Mouse (Mus musculus): ENCODE results near the gene Plgrkt.

The Plgrkt gene

GRCm38 (mm10) chr19:29383368-29383767 lies 16.2 kb upstream of the Plgrkt start:
- no peak for DNase-seq (ENCODE audit: inconsistent age in 2 of 2, low spot score in 1 of 2)

GRCm38 (mm10) chr19:29379839-29380603 lies 12.8 kb upstream of the Plgrkt start:
- DNase-seq (ENCODE audit: inconsistent age in 2 of 2, low spot score in 1 of 2), result no peak

- DNase-seq (ENCODE audit: inconsistent age in 2 of 2, low spot score in 1 of 2), result no peak
These were observed 9.2 kb upstream of the Plgrkt start for GRCm38 (mm10) chr19:29376382-29376781.

GRCm38 (mm10) chr19:29374947-29375346 lies 7.8 kb upstream of the Plgrkt start:
- no peak for DNase-seq (ENCODE audit: inconsistent age in 2 of 2, low spot score in 1 of 2)

- no peak for DNase-seq (ENCODE audit: inconsistent age in 2 of 2, low spot score in 1 of 2)
These were observed 6.2 kb upstream of the Plgrkt start for GRCm38 (mm10) chr19:29373438-29373837.

- no peak for DNase-seq (ENCODE audit: inconsistent age in 2 of 2, low spot score in 1 of 2)
These were observed 5.4 kb upstream of the Plgrkt start for GRCm38 (mm10) chr19:29372621-29373020.

- peak in 1 of 2 experiments; percentile 71 for DNase-seq (ENCODE audit: inconsistent age in 2 of 2, low spot score in 1 of 2)
These were observed 4.9 kb upstream of the Plgrkt start for GRCm38 (mm10) chr19:29372138-29372537.

- peak in 1 of 2 experiments; percentile 71 for DNase-seq (ENCODE audit: inconsistent age in 2 of 2, low spot score in 1 of 2)
These were observed 4.3 kb upstream of the Plgrkt start for GRCm38 (mm10) chr19:29371284-29372081.

- DNase-seq (ENCODE audit: inconsistent age in 2 of 2, low spot score in 1 of 2), result no peak
These were observed 3.5 kb upstream of the Plgrkt start for GRCm38 (mm10) chr19:29370545-29371283.

GRCm38 (mm10) chr19:29370112-29370511 lies 2.9 kb upstream of the Plgrkt start:
- peak in 1 of 2 experiments; percentile 42 for DNase-seq (ENCODE audit: inconsistent age in 2 of 2, low spot score in 1 of 2)

- peak; percentile 30 to 80 for DNase-seq (ENCODE audit: inconsistent age in 2 of 2, low spot score in 1 of 2)
These were observed 1.6 kb upstream of the Plgrkt start for GRCm38 (mm10) chr19:29368671-29369309.

GRCm38 (mm10) chr19:29368041-29368440 lies 851 bp upstream of the Plgrkt start:
- no peak for DNase-seq (ENCODE audit: inconsistent age in 2 of 2, low spot score in 1 of 2)

GRCm38 (mm10) chr19:29366226-29366968 lies 793 bp downstream of the Plgrkt start:
- peak; percentile 25 to 68 for DNase-seq (ENCODE audit: inconsistent age in 2 of 2, low spot score in 1 of 2)

- no peak for DNase-seq (ENCODE audit: inconsistent age in 2 of 2, low spot score in 1 of 2)
These were observed 2.1 kb downstream of the Plgrkt start for GRCm38 (mm10) chr19:29365105-29365504.

GRCm38 (mm10) chr19:29364076-29364475 lies 3.1 kb downstream of the Plgrkt start:
- DNase-seq (ENCODE audit: inconsistent age in 2 of 2, low spot score in 1 of 2), result no peak

- no peak for DNase-seq (ENCODE audit: inconsistent age in 2 of 2, low spot score in 1 of 2)
These were observed 3.6 kb downstream of the Plgrkt start for GRCm38 (mm10) chr19:29363557-29363956.

GRCm38 (mm10) chr19:29362173-29362930 lies 4.8 kb downstream of the Plgrkt start:
- no peak for DNase-seq (ENCODE audit: inconsistent age in 2 of 2, low spot score in 1 of 2)

- DNase-seq (ENCODE audit: inconsistent age in 2 of 2, low spot score in 1 of 2), result peak; percentile 93 to 96
These were observed 5.6 kb downstream of the Plgrkt start for GRCm38 (mm10) chr19:29361468-29362130.

GRCm38 (mm10) chr19:29360251-29360650 lies 6.9 kb downstream of the Plgrkt start:
- no peak for DNase-seq (ENCODE audit: inconsistent age in 2 of 2, low spot score in 1 of 2)

Measured in adrenal gland, adult (tissue).